Mouse (Mus musculus): Measurements from ENCODE around the gene 4930548H24Rik. TPM values are rescaled to one million over a fixed set of nuclear protein-coding genes. Genes with fewer than 3 reads are reported as not detected.
"Not testable (repeated sequence)": the region's sequence is repeated elsewhere in the genome, so short reads cannot be mapped to it uniquely, and the experiment has no call there.

4930548H24Rik gene
- polyA plus RNA-seq, 1 experiment from 2014 or later: not detected

DNA sequence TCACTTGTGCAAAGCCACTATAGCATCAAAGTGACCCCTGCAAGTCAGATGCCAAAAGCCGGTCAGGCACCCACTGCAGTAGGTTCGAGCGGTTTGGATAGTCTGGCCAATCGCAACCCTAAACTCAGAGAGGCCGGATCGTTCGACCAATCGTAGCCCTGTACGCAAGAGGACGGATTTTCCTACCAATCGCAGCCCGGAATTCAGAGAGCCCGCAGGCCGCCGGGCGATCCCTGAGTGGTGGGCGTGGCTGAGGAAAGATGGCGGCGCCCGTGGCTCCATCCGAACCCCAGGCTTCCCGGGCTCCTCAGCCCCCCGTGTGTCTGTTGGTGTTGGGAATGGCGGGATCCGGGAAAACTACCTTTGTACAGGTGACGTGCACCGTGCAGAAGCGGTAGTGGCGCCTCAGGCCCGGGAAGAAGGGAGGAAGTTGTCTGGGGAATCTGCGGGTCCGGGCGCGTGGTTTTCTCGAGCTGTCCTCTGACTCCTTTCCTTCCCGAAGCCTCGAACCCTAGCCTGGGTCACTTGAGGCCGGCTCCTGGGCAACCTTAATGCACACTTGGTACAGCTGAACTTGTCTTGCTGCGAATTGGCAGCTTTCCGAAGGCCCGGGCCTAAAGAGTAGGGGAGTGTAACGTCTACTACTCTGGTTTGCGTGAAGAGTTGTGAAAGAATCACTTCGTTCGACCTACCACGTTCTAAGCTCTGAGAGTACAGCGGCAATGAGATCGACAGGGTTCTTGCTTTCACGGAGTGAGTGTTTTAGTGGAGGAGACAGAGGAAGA is 9.2 kb downstream of the 4930548H24Rik start, which contains the start of gene Gpn1:
Gene Gpn1 (plus strand): TSS at position 229 of the 785 bp plus-strand sequence.
- Histone ChIP-seq H3K4me2 (peak within 1 kb of the TSS; percentile 81), H3K9me3 (no peaks in the 10 kb centered on the region), H3K36me3 (replicated peaks) (peaks cover 21% of the 10 kb centered on the region), H3K9ac (peak within 1 kb of the TSS; percentile 55), H3K27ac (peak within 1 kb of the TSS; percentile 75), H3K4me3 (peak within 1 kb of the TSS; percentile 78), H3K4me1 (peaks cover 14% of the 10 kb centered on the region), H3K27me3 (replicated peaks) (no peaks in the 10 kb centered on the region)
- ATAC-seq (replicated peaks): peak; percentile 100
- WGBS: under 1% methylated on average over 49 of the region's 49 CpGs

DNA sequence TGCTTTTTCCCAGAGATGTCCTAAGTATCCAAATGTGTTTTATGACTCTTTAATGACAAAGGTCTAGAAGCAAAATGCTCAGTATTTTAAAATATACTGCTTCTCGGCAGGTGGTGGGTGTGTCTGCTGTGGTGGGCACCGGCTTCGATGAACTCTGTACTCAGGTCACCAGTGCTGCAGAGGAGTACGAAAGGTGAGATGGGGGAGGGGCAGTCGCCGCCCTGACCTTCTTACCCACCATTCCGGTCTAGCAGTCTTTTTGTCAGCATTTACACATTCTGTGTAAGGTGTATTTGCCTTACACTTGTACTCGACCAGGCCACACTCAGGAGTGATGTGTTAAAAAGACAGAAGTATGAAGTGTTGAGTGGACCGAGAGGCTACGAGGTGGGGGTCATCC is 19.3 kb downstream of the 4930548H24Rik start:
- Histone ChIP-seq H3K9me3 (no peaks in the 10 kb centered on the region), H3K9ac (no peak overlapping the region), H3K27ac (no peak overlapping the region), H3K4me3 (no peak overlapping the region), H3K27me3 (replicated peaks) (no peaks in the 10 kb centered on the region), H3K4me2 (no peak overlapping the region), H3K36me3 (replicated peaks) (peaks cover 60% of the 10 kb centered on the region), H3K4me1 (no peaks in the 10 kb centered on the region)
- 94% methylated on average over 10 of the region's 10 CpGs for WGBS
- no peak for ATAC-seq (replicated peaks)

- WGBS: 89% methylated on average over 1 of the region's 1 CpGs
- Histone ChIP-seq H3K4me1 (no peaks in the 10 kb centered on the region), H3K36me3 (replicated peaks) (peaks cover 57% of the 10 kb centered on the region), H3K9ac (no peak overlapping the region), H3K27ac (no peak overlapping the region), H3K4me3 (no peak overlapping the region), H3K9me3 (no peaks in the 10 kb centered on the region), H3K4me2 (no peak overlapping the region), H3K27me3 (replicated peaks) (no peaks in the 10 kb centered on the region)
- ATAC-seq (replicated peaks): no peak
Measured at GRCm38 (mm10) chr5:31512481-31512880, 26.9 kb downstream of the 4930548H24Rik start.

DNA sequence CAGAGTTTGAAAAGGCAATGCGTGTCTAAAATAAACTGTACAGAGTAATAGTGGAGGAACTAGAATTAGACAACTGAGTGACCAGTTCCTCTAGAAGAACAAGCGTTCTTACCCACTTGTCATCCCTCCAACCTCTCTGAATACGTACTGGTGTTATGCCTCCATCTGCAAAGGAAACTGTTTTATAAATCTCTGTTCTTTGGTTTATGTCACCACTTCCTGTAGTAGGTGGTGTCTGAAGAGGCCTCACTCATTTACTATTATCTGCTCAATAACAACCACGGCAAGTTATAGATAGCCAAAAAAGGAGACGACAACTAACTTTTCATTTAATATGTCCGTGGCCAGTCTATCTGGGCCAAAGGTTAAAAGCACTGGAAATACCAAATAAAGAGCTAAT is 35.0 kb downstream of the 4930548H24Rik start:
- 97% methylated on average over 6 of the region's 6 CpGs for WGBS
- Histone ChIP-seq H3K27me3 (replicated peaks) (no peaks in the 10 kb centered on the region), H3K36me3 (replicated peaks) (peaks cover 30% of the 10 kb centered on the region), H3K4me1 (peaks cover 5% of the 10 kb centered on the region), H3K27ac (no peak overlapping the region), H3K9ac (no peak overlapping the region), H3K4me3 (no peak overlapping the region), H3K9me3 (no peaks in the 10 kb centered on the region), H3K4me2 (no peak overlapping the region)
- no peak for ATAC-seq (replicated peaks)

DNA sequence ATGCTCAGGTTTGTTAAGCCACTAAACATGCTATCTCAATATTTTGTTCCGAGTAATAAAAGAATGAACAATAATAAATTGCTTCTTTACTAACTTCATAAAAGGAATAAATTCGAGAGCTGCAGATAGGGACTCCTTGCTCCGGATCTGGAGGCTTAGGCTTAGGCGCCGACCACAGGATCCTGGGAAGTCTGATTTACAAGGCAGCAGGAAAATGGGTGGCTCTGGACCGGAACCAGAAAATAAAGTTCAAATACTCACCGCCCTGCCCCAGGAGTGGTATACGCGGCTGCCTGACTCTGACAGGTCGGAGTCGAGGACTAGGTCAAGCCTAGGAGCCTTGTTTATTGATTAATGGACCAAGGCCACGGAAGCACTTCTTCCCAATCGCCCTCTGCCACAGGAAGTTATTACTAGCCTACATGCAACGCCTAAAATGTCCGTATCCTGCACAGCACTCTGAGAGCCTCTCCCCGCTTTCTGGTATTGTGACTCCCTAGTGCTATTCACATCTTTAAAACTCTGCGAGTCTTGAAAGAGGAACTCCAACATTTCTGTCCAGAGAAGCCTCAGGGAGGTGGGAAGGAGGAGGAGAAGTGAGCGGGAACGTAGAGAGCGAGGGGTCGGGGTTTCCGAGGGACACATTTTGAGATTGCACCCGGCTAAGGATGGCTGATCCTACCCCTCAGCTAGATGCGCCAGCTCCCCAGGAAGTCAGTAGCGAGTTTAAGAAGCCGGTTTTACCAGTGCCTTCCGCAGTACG is 41.0 kb downstream of the 4930548H24Rik start, which contains the start of gene Slc4a1ap:
Gene Slc4a1ap (plus strand): TSS at position 642 of the 763 bp plus-strand sequence.
- Histone ChIP-seq H3K9me3 (no peaks in the 10 kb centered on the region), H3K4me1 (peaks cover 29% of the 10 kb centered on the region), H3K27ac (peak within 1 kb of the TSS; percentile 87), H3K36me3 (replicated peaks) (peaks cover 16% of the 10 kb centered on the region; the same call in 1 of the 2 replicates), H3K27me3 (replicated peaks) (no peaks in the 10 kb centered on the region), H3K4me2 (peak within 1 kb of the TSS; percentile 93), H3K4me3 (peak within 1 kb of the TSS; percentile 81), H3K9ac (peak within 1 kb of the TSS; percentile 73)
- under 1% methylated on average over 28 of the region's 28 CpGs for WGBS
- peak; percentile 93 for ATAC-seq (replicated peaks)

- Histone ChIP-seq H3K36me3 (replicated peaks) (peaks cover 23% of the 10 kb centered on the region; the same call in 1 of the 2 replicates), H3K9me3 (no peaks in the 10 kb centered on the region), H3K4me3 (peak overlapping the region; percentile 81), H3K4me2 (peak overlapping the region; percentile 93), H3K4me1 (peaks cover 29% of the 10 kb centered on the region), H3K27me3 (replicated peaks) (no peaks in the 10 kb centered on the region), H3K9ac (peak overlapping the region; percentile 73), H3K27ac (peak overlapping the region; percentile 87; the same call in 1 of the 2 replicates)
- peak; percentile 73 for ATAC-seq (replicated peaks)
- 5% methylated on average over 40 of the region's 40 CpGs for WGBS
Measured at GRCm38 (mm10) chr5:31527117-31527680, 41.7 kb downstream of the 4930548H24Rik start.

DNA sequence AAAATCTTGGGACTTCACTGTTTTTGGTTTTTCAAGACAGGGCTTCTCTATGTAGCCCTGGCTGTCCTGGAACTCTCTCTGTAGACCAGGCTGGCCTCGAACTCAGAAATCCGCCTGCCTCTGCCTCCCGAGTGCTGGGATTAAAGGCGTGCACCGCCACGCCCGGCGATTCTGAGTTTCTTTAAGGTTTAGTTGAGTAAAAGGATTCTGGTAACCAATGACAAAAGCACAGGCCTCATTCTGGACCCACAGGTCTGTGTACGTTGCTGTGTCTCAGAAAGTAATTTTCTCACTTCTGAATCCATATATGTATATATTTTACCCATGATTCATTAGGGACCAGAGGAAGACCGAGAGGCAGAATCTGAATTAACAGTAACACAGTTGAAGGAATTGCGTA is 42.2 kb downstream of the 4930548H24Rik start, which contains the start of gene Supt7l:
Gene Supt7l (minus strand): TSS at position 101 of the 400 bp plus-strand sequence.
- Histone ChIP-seq H3K9ac (peak within 1 kb of the TSS; percentile 73), H3K36me3 (replicated peaks) (peaks cover 24% of the 10 kb centered on the region; the same call in 1 of the 2 replicates), H3K4me1 (peaks cover 29% of the 10 kb centered on the region), H3K27ac (peak within 1 kb of the TSS; percentile 87), H3K4me2 (peak within 1 kb of the TSS; percentile 93), H3K4me3 (peak within 1 kb of the TSS; percentile 81)
- ATAC-seq (replicated peaks); H3K27me3 ChIP-seq (replicated peaks); H3K9me3 ChIP-seq: not testable (repeated sequence)
- 84% methylated on average over 11 of the region's 11 CpGs for WGBS

DNA sequence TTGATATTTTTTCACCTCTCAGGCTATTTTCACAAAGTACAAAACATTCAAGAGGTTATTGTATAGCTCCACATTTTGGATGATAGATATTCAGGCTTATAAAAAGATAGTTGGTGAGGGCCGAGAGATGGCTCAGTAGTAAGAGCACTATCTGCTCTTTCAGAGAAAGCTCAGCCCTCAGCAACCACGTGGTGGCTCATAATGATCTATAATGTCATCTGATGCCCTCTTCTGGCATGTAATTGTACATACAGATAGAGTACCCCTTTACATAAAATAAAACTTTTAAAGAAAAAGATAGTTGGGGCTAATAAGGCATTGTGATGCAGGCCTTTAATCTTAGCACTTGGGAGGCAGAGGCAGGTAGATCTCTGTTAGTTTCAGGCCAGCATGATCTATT is 43.0 kb downstream of the 4930548H24Rik start:
- Histone ChIP-seq H3K27ac (no peak overlapping the region), H3K9ac (no peak overlapping the region), H3K4me2 (peak overlapping the region; percentile 93; the same call in 1 of the 2 replicates), H3K27me3 (replicated peaks) (no peaks in the 10 kb centered on the region), H3K4me1 (peaks cover 29% of the 10 kb centered on the region), H3K4me3 (no peak overlapping the region), H3K36me3 (replicated peaks) (peaks cover 33% of the 10 kb centered on the region; the same call in 1 of the 2 replicates), H3K9me3 (no peaks in the 10 kb centered on the region)
- ATAC-seq (replicated peaks): no peak
- 48% methylated on average over 2 of the region's 2 CpGs for WGBS

GRCm38 (mm10) chr5:31535228-31535627 is 49.7 kb downstream of the 4930548H24Rik start:
- no peaks in the 10 kb centered on the region for H3K9me3 ChIP-seq
- no peak overlapping the region for H3K4me2 ChIP-seq
- H3K4me1 ChIP-seq: no peaks in the 10 kb centered on the region
- H3K27me3 ChIP-seq (replicated peaks): no peaks in the 10 kb centered on the region
- H3K4me3 ChIP-seq: no peak overlapping the region
- H3K27ac ChIP-seq: no peak overlapping the region
- H3K36me3 ChIP-seq (replicated peaks): peaks cover 72% of the 10 kb centered on the region
- ATAC-seq (replicated peaks): no peak
- H3K9ac ChIP-seq: no peak overlapping the region
- 84% methylated on average over 2 of the region's 2 CpGs for WGBS

Other genes starting within 250 kb of the 4930548H24Rik start
- gene Nrbp1, start 244.9 kb upstream of the 4930548H24Rik start, polyA plus RNA-seq (2015; fragmentation: Nextera tagmentation; extraction: Ambion mirVana): 169 and 177 TPM in 2 replicates
- 0.45 and 0.69 TPM in 2 replicates for gene Gm9970, start 244.5 kb upstream of the 4930548H24Rik start, polyA plus RNA-seq (2015; fragmentation: Nextera tagmentation; extraction: Ambion mirVana)
- 2.5 and 3.2 TPM in 2 replicates for gene Krtcap3, start 234.0 kb upstream of the 4930548H24Rik start, polyA plus RNA-seq (2015; fragmentation: Nextera tagmentation; extraction: Ambion mirVana)
- 34.3 and 36.6 TPM in 2 replicates for gene Ift172, start 194.6 kb upstream of the 4930548H24Rik start, polyA plus RNA-seq (2015; fragmentation: Nextera tagmentation; extraction: Ambion mirVana)
- 107 and 113 TPM in 2 replicates for gene Fndc4, start 189.7 kb upstream of the 4930548H24Rik start, polyA plus RNA-seq (2015; fragmentation: Nextera tagmentation; extraction: Ambion mirVana)
- gene Gckr, start 188.3 kb upstream of the 4930548H24Rik start, polyA plus RNA-seq (2015; fragmentation: Nextera tagmentation; extraction: Ambion mirVana): 0.50 and 0.74 TPM in 2 replicates
- gene Zfp512, start 33.3 kb upstream of the 4930548H24Rik start, polyA plus RNA-seq (2015; fragmentation: Nextera tagmentation; extraction: Ambion mirVana): 141 and 145 TPM in 2 replicates
- gene Gpn1, start 9.0 kb downstream of the 4930548H24Rik start, polyA plus RNA-seq (2015; fragmentation: Nextera tagmentation; extraction: Ambion mirVana): 79.8 and 81.6 TPM in 2 replicates
- gene Slc4a1ap, start 41.3 kb downstream of the 4930548H24Rik start, polyA plus RNA-seq (2015; fragmentation: Nextera tagmentation; extraction: Ambion mirVana): 36.2 and 37.0 TPM in 2 replicates
- 27.8 and 27.9 TPM in 2 replicates for gene Supt7l, start 42.1 kb downstream of the 4930548H24Rik start, polyA plus RNA-seq (2015; fragmentation: Nextera tagmentation; extraction: Ambion mirVana)
- gene Mrpl33, start 111.2 kb downstream of the 4930548H24Rik start, polyA plus RNA-seq (2015; fragmentation: Nextera tagmentation; extraction: Ambion mirVana): 176 and 183 TPM in 2 replicates
- 1.7 and 2.0 TPM in 2 replicates for gene Rbks, start 211.9 kb downstream of the 4930548H24Rik start, polyA plus RNA-seq (2015; fragmentation: Nextera tagmentation; extraction: Ambion mirVana)
- 51.2 and 53.2 TPM in 2 replicates for gene Babam2, start 211.9 kb downstream of the 4930548H24Rik start, polyA plus RNA-seq (2015; fragmentation: Nextera tagmentation; extraction: Ambion mirVana)